Mouse (Mus musculus): ENCODE results near the gene Mrps22. TPM values are rescaled to one million over a fixed set of nuclear protein-coding genes. Genes with fewer than 3 reads are reported as not detected.

Gene Mrps22
- total and polyA plus RNA-seq, 2 experiments from 2014 or later = 46.3 to 70.2 TPM

- H3K4me3 ChIP-seq (ENCODE audit: low read depth, low read length) = peak within 1 kb of the TSS; percentile 91
- WGBS = under 1% methylated on average over 76 of the region's 76 CpGs
- no peaks in the 10 kb centered on the region for H3K9me3 ChIP-seq (ENCODE audit: low read length)
- DNase-seq (ENCODE audit: low spot score) (peak; percentile 98), ATAC-seq (ENCODE audit: low FRiP score) (peak; percentile 99)
- no peaks in the 10 kb centered on the region for H3K27me3 ChIP-seq (ENCODE audit: insufficient read depth, low read length)
- no peak for TF ChIP-seq CTCF (IDR thresholded peaks at IDR 0.05)
- H3K4me1 ChIP-seq (ENCODE audit: insufficient read depth, low read length) = no peaks in the 10 kb centered on the region
- H3K4me2 ChIP-seq (ENCODE audit: low read depth, low read length, poor library complexity, severe bottlenecking) = peak within 1 kb of the TSS; percentile 76
- peak within 1 kb of the TSS; percentile 83 for H3K9ac ChIP-seq (replicated peaks; ENCODE audit: low read length, poor library complexity, severe bottlenecking)
- H3K36me3 ChIP-seq (ENCODE audit: insufficient read depth, low read length) = peaks cover 5% of the 10 kb centered on the region; the same call in 1 of the 2 replicates
- H3K27ac ChIP-seq (ENCODE audit: low read depth, low read length) = peak within 1 kb of the TSS; percentile 81
Measured at GRCm38 (mm10) chr9:98563137-98564126, 38.0 kb downstream of the Mrps22 start, which contains the start of gene Copb2. Gene Copb2, plus strand, starts transcription at chr9:98563721.

GRCm38 (mm10) chr9:98544042-98544441 is 57.4 kb downstream of the Mrps22 start:
- Histone ChIP-seq H3K27me3 (ENCODE audit: insufficient read depth, low read length) (no peaks in the 10 kb centered on the region), H3K9me3 (ENCODE audit: low read length) (no peaks in the 10 kb centered on the region), H3K9ac (replicated peaks; ENCODE audit: low read length, poor library complexity, severe bottlenecking) (no peak overlapping the region), H3K36me3 (ENCODE audit: insufficient read depth, low read length) (no peaks in the 10 kb centered on the region), H3K4me1 (ENCODE audit: insufficient read depth, low read length) (no peaks in the 10 kb centered on the region), H3K4me3 (ENCODE audit: low read depth, low read length) (no peak overlapping the region), H3K27ac (ENCODE audit: low read depth, low read length) (no peak overlapping the region), H3K4me2 (ENCODE audit: low read depth, low read length, poor library complexity, severe bottlenecking) (no peak overlapping the region)
- no peak for ATAC-seq (ENCODE audit: low FRiP score)
- no peak for TF ChIP-seq CTCF (IDR thresholded peaks at IDR 0.05)
- WGBS = 85% methylated on average over 3 of the region's 3 CpGs
- no peak for DNase-seq (ENCODE audit: low spot score)

Other genes with a start within 250 kb of the Mrps22 start
- 10.5 and 11.5 TPM in 2 replicates for gene Rbp1, start 178.7 kb downstream of the Mrps22 start, total RNA-seq (2014; rRNA removed)
- 27.6 and 30.0 TPM in 2 replicates for gene Rbp1, start 178.7 kb downstream of the Mrps22 start, polyA plus RNA-seq (2015; fragmentation: Nextera tagmentation; extraction: Ambion mirVana)
- gene Rbp2, start 115.5 kb downstream of the Mrps22 start, total RNA-seq (2014; rRNA removed) = 1.6 TPM in 1 of 2 replicates, not detected in the other
- gene Rbp2, start 115.5 kb downstream of the Mrps22 start, polyA plus RNA-seq (2015; fragmentation: Nextera tagmentation; extraction: Ambion mirVana) = 0.32 and 0.49 TPM in 2 replicates
- gene Copb2, start 37.9 kb downstream of the Mrps22 start, total RNA-seq (2014; rRNA removed) = 67.5 and 85.5 TPM in 2 replicates
- gene Copb2, start 37.9 kb downstream of the Mrps22 start, polyA plus RNA-seq (2015; fragmentation: Nextera tagmentation; extraction: Ambion mirVana) = 93.9 and 97.5 TPM in 2 replicates
- not detected in 2 replicates for gene Prr23a1, start 240.8 kb upstream of the Mrps22 start, total RNA-seq (2014; rRNA removed)
- gene Prr23a1, start 240.8 kb upstream of the Mrps22 start, polyA plus RNA-seq (2015; fragmentation: Nextera tagmentation; extraction: Ambion mirVana) = not detected in 2 replicates